Mouse (Mus musculus): ENCODE results near the gene Dock3. TPM values are rescaled to one million over a fixed set of nuclear protein-coding genes. Genes with fewer than 3 reads are reported as not detected.

Gene Dock3
- polyA plus RNA-seq, 1 experiment from 2014 or later, result 0.56 TPM

DNA sequence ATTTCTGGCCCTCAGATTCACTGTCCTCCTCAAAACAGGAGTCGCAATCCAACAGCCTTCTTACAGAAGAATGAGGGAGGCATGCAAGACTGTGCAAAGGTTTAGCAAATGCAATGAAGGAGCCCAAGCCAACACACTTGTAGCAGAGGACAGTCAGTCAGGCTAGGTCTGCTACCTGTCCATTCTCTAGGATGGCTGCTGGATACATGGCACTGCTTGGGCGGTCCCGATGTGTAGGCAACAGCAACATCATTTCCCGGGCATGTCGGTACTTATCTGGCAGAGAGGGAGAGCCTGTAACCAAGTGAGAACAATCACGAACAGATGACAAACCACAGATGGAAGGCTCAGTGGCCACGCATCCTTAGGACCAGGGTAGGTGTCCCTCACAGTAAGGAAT lies 330.1 kb downstream of the Dock3 start:
- ATAC-seq (replicated peaks; ENCODE audit: insufficient number of reproducible peaks, low FRiP score, low TSS enrichment), result no peak
- no peaks in the 10 kb centered on the region for H3K9me3 ChIP-seq (replicated peaks; ENCODE audit: control insufficient read depth, low read length)
- H3K4me2 ChIP-seq, result no peak overlapping the region
- no peaks in the 10 kb centered on the region for H3K4me1 ChIP-seq (ENCODE audit: control insufficient read depth, insufficient read depth, low read length)
- no peaks in the 10 kb centered on the region for H3K27me3 ChIP-seq (ENCODE audit: control insufficient read depth, insufficient read depth, low read length)
- WGBS (ENCODE audit: insufficient replicate concordance), result 76% methylated on average over 7 of the region's 7 CpGs
- no peak overlapping the region for H3K27ac ChIP-seq (ENCODE audit: low read depth, low read length)
- H3K4me3 ChIP-seq (ENCODE audit: low read depth, low read length), result no peak overlapping the region
- no peak overlapping the region for H3K9ac ChIP-seq (ENCODE audit: low read depth, low read length)
- H3K36me3 ChIP-seq (ENCODE audit: control insufficient read depth, insufficient read depth, low read length), result no peaks in the 10 kb centered on the region

DNA sequence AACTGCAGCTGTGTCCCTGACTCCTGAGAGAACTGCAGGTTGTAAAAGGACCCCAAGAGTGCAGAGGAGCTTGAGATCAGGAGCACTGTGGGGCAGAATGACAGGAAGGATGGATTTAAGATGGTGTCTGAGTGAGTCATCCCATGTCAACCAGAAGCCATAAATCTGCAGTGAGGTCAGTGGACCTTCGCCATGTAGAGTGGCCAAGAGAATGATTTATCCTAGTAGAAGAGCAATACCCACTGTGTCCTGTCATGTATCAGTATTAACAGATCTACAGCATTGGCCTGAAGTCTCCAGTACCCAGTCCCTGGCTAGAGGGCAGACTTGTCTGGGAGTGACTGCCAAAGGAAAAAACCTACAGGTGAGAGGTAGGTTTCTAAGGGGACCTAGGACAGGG lies 332.8 kb downstream of the Dock3 start:
- 71% methylated on average over 1 of the region's 1 CpGs for WGBS (ENCODE audit: insufficient replicate concordance)
- Histone ChIP-seq H3K27me3 (ENCODE audit: control insufficient read depth, insufficient read depth, low read length) (no peaks in the 10 kb centered on the region), H3K27ac (ENCODE audit: low read depth, low read length) (no peak overlapping the region), H3K36me3 (ENCODE audit: control insufficient read depth, insufficient read depth, low read length) (no peaks in the 10 kb centered on the region), H3K4me1 (ENCODE audit: control insufficient read depth, insufficient read depth, low read length) (no peaks in the 10 kb centered on the region), H3K9me3 (replicated peaks; ENCODE audit: control insufficient read depth, low read length) (no peaks in the 10 kb centered on the region), H3K9ac (ENCODE audit: low read depth, low read length) (no peak overlapping the region), H3K4me2 (no peak overlapping the region), H3K4me3 (ENCODE audit: low read depth, low read length) (no peak overlapping the region)
- no peak for ATAC-seq (replicated peaks; ENCODE audit: insufficient number of reproducible peaks, low FRiP score, low TSS enrichment)

DNA sequence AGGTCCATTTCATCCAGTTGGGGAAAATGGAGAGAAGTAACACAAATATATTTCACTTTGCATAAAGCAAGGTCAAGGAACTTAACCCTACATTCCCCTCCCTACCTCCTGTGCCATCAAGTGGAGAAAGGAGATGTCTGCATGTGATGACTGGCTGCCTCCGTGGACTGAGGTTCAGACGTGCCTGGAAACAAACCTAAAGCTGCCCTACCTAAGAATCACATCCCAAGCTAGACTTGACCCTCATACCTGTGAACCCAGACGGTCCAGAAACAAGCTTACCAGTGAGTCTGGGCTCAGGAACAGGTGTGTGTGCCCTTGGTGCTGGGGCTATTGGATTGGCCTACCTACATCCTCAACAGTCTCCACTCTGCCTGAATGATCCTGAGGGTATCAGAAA lies 338.4 kb downstream of the Dock3 start:
- ATAC-seq (replicated peaks; ENCODE audit: insufficient number of reproducible peaks, low FRiP score, low TSS enrichment), result no peak
- Histone ChIP-seq H3K27me3 (ENCODE audit: control insufficient read depth, insufficient read depth, low read length) (no peaks in the 10 kb centered on the region), H3K4me2 (no peak overlapping the region), H3K36me3 (ENCODE audit: control insufficient read depth, insufficient read depth, low read length) (peaks cover 15% of the 10 kb centered on the region), H3K4me3 (ENCODE audit: low read depth, low read length) (no peak overlapping the region), H3K9ac (ENCODE audit: low read depth, low read length) (no peak overlapping the region), H3K9me3 (replicated peaks; ENCODE audit: control insufficient read depth, low read length) (no peaks in the 10 kb centered on the region), H3K27ac (ENCODE audit: low read depth, low read length) (no peak overlapping the region), H3K4me1 (ENCODE audit: control insufficient read depth, insufficient read depth, low read length) (peaks cover 13% of the 10 kb centered on the region)
- WGBS (ENCODE audit: insufficient replicate concordance), result 69% methylated on average over 3 of the region's 3 CpGs

DNA sequence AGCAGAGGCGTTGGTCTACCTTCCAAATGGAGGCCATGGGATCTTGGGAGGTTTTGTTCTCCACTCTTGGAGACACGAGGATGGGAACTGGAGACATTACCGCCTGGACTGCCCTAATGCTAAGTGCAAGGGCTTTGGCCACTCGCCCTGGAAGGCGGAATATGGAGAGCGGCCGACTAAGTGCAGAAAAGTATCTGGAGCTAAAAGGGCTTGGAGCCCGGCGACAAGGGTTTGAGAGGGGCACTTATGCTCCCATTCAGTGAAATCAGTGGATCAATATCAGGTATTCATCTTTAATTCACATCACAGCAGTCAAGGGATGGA lies 339.2 kb downstream of the Dock3 start:
- peaks cover 15% of the 10 kb centered on the region for H3K4me1 ChIP-seq (ENCODE audit: control insufficient read depth, insufficient read depth, low read length)
- H3K4me2 ChIP-seq, result peak overlapping the region; percentile 73
- H3K4me3 ChIP-seq (ENCODE audit: low read depth, low read length), result peak overlapping the region; percentile 85
- no peaks in the 10 kb centered on the region for H3K9me3 ChIP-seq (replicated peaks; ENCODE audit: control insufficient read depth, low read length)
- H3K36me3 ChIP-seq (ENCODE audit: control insufficient read depth, insufficient read depth, low read length), result peaks cover 16% of the 10 kb centered on the region
- H3K9ac ChIP-seq (ENCODE audit: low read depth, low read length), result peak overlapping the region; percentile 97
- H3K27me3 ChIP-seq (ENCODE audit: control insufficient read depth, insufficient read depth, low read length), result no peaks in the 10 kb centered on the region
- under 1% methylated on average over 9 of the region's 9 CpGs for WGBS (ENCODE audit: insufficient replicate concordance)
- H3K27ac ChIP-seq (ENCODE audit: low read depth, low read length), result peak overlapping the region; percentile 88
- ATAC-seq (replicated peaks; ENCODE audit: insufficient number of reproducible peaks, low FRiP score, low TSS enrichment), result no peak; the same call in 1 of the 2 replicates

DNA sequence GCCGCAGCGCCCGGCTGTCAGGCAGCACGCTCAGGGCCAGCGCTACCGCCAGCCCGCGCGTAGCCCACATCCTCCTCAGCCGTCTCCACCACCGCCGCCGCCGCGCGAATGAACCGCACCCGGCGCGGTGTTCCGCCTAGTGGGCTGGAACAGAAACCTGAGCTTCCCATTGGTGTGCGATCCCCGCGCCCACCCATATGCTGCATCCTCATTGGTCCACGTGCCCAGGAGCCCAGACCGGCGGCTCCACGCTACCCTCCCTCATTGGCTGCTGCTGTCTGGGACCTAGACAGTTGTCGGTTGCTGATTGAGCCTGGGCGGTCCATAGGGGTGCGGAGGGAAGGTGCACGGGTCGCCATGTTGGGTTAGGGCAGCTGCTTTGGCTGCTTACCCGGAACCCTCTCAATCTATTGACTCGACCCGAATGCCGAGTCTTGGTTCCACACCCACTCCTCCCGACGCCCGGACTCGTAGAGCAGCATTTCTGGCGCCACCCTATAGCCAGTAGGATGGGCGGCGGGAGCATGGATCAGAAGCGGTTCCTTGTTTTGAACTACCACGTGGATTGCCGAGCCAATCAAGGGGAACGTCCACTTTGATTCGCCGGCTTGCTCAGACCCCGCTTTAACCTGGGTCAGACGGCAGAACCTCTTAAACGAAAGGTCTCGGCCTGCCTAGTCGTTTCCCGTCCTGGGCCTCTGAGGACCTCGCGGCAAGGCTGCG lies 339.7 kb downstream of the Dock3 start, which contains the start of gene Manf:
Gene Manf (minus strand): TSS at position 151 of the 723 bp plus-strand sequence.
- no peaks in the 10 kb centered on the region for H3K9me3 ChIP-seq (replicated peaks; ENCODE audit: control insufficient read depth, low read length)
- H3K9ac ChIP-seq (ENCODE audit: low read depth, low read length), result peak within 1 kb of the TSS; percentile 97
- ATAC-seq (replicated peaks; ENCODE audit: insufficient number of reproducible peaks, low FRiP score, low TSS enrichment), result peak; percentile 98
- H3K4me2 ChIP-seq, result peak within 1 kb of the TSS; percentile 73
- H3K27me3 ChIP-seq (ENCODE audit: control insufficient read depth, insufficient read depth, low read length), result no peaks in the 10 kb centered on the region
- H3K27ac ChIP-seq (ENCODE audit: low read depth, low read length), result peak within 1 kb of the TSS; percentile 88
- H3K4me1 ChIP-seq (ENCODE audit: control insufficient read depth, insufficient read depth, low read length), result peaks cover 15% of the 10 kb centered on the region
- peaks cover 16% of the 10 kb centered on the region for H3K36me3 ChIP-seq (ENCODE audit: control insufficient read depth, insufficient read depth, low read length)
- peak within 1 kb of the TSS; percentile 85 for H3K4me3 ChIP-seq (ENCODE audit: low read depth, low read length)
- under 1% methylated on average over 59 of the region's 59 CpGs for WGBS (ENCODE audit: insufficient replicate concordance)

DNA sequence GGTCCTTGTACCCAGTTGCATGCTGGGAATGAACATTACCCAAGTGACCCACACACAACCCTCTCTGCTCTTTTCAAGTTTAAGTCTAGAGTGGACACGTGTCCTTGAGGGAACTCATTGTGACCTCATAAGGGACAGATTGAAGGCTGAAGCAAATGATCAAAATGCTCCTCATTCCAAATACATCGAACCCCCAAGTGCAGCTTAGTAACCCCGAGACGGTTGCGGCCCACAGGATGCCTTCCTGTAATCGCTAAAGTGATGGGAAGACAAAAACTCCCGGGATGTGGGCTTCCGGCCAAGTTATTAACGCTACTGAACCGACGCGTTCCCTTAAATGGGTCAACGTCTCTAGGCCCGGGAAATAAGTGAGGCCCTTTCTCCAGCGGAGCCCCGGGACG lies 340.4 kb downstream of the Dock3 start:
- under 1% methylated on average over 17 of the region's 17 CpGs for WGBS (ENCODE audit: insufficient replicate concordance)
- no peaks in the 10 kb centered on the region for H3K9me3 ChIP-seq (replicated peaks; ENCODE audit: control insufficient read depth, low read length)
- peaks cover 16% of the 10 kb centered on the region for H3K36me3 ChIP-seq (ENCODE audit: control insufficient read depth, insufficient read depth, low read length)
- H3K27me3 ChIP-seq (ENCODE audit: control insufficient read depth, insufficient read depth, low read length), result no peaks in the 10 kb centered on the region
- peaks cover 15% of the 10 kb centered on the region for H3K4me1 ChIP-seq (ENCODE audit: control insufficient read depth, insufficient read depth, low read length)
- H3K9ac ChIP-seq (ENCODE audit: low read depth, low read length), result peak overlapping the region; percentile 97
- peak overlapping the region; percentile 88 for H3K27ac ChIP-seq (ENCODE audit: low read depth, low read length)
- peak overlapping the region; percentile 73 for H3K4me2 ChIP-seq
- H3K4me3 ChIP-seq (ENCODE audit: low read depth, low read length), result peak overlapping the region; percentile 85
- ATAC-seq (replicated peaks; ENCODE audit: insufficient number of reproducible peaks, low FRiP score, low TSS enrichment), result no peak

DNA sequence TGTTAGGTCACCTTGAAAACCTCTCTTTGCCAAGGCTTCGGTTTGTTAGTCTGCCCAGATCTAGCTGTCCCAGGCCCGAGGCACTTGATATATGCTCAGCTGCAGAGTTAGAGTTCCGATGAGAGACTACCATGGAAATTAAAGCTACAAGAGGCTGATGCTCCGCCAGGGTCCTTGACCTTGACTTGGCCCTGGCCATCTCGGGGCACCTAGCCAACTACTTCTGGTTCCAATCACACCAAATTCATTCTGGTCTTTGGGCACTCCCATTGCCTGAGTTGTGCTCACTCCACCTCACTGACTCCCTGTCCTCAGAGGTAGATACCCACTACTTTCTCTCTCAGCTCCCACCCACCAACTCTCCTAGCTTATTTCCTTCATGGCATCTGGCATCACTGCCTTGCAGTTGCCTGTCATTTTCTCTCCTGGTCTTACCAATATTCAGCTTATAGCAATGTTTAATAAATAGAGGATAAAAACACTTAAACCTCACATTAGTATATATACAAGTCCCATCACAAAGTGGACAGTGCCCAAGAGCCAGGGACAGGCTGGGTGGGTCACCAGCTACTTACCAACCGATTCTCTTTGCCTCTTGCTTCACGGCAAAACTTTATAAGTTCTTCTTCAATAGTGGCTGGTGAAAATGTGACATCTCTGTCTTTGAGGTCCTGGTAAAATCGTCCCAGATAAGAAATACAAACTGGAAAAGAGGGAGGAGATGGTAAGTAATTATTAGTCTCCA lies 341.0 kb downstream of the Dock3 start:
- Histone ChIP-seq H3K9ac (ENCODE audit: low read depth, low read length) (peak overlapping the region; percentile 97), H3K27ac (ENCODE audit: low read depth, low read length) (no peak overlapping the region), H3K4me3 (ENCODE audit: low read depth, low read length) (peak overlapping the region; percentile 85), H3K9me3 (replicated peaks; ENCODE audit: control insufficient read depth, low read length) (no peaks in the 10 kb centered on the region), H3K27me3 (ENCODE audit: control insufficient read depth, insufficient read depth, low read length) (no peaks in the 10 kb centered on the region), H3K4me2 (peak overlapping the region; percentile 73), H3K4me1 (ENCODE audit: control insufficient read depth, insufficient read depth, low read length) (peaks cover 17% of the 10 kb centered on the region), H3K36me3 (ENCODE audit: control insufficient read depth, insufficient read depth, low read length) (peaks cover 16% of the 10 kb centered on the region)
- 69% methylated on average over 8 of the region's 8 CpGs for WGBS (ENCODE audit: insufficient replicate concordance)
- ATAC-seq (replicated peaks; ENCODE audit: insufficient number of reproducible peaks, low FRiP score, low TSS enrichment), result no peak

DNA sequence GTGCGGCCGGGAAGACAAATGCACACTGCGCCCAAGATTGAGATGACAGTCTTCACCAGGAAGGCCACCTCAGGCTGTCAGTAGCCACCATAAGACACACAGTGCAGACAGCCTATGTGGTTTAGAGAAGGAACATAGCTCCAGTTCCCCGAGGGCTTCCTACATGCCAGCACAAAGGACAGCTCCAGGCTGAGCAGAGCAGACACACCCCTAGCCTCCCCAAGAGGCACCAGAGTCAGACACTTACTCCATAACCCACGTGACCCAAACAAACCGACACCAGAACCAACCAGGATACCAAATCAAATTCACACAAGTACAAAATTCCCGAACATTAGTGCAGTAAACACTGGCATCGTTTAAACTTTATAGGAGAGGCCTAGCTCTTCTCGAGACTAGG lies 342.4 kb downstream of the Dock3 start:
- 81% methylated on average over 9 of the region's 9 CpGs for WGBS (ENCODE audit: insufficient replicate concordance)

More for the DNA sequence above, 342.4 kb downstream of the Dock3 start:
- H3K9ac ChIP-seq (ENCODE audit: low read depth, low read length), result peak overlapping the region; percentile 47; the same call in 1 of the 2 replicates
- no peak overlapping the region for H3K4me2 ChIP-seq
- H3K4me3 ChIP-seq (ENCODE audit: low read depth, low read length), result no peak overlapping the region
- H3K4me1 ChIP-seq (ENCODE audit: control insufficient read depth, insufficient read depth, low read length), result peaks cover 30% of the 10 kb centered on the region
- peaks cover 16% of the 10 kb centered on the region for H3K36me3 ChIP-seq (ENCODE audit: control insufficient read depth, insufficient read depth, low read length)
- ATAC-seq (replicated peaks; ENCODE audit: insufficient number of reproducible peaks, low FRiP score, low TSS enrichment), result no peak
- H3K9me3 ChIP-seq (replicated peaks; ENCODE audit: control insufficient read depth, low read length), result no peaks in the 10 kb centered on the region
- no peaks in the 10 kb centered on the region for H3K27me3 ChIP-seq (ENCODE audit: control insufficient read depth, insufficient read depth, low read length)
- no peak overlapping the region for H3K27ac ChIP-seq (ENCODE audit: low read depth, low read length)
